Mouse (Mus musculus) stomach, postnatal 0 days (tissue): ENCODE data around the gene Lamp1. TPM values are rescaled to one million over a fixed set of nuclear protein-coding genes. Genes with fewer than 3 reads are reported as not detected.

ENCODE experiments used
- ATAC-seq: fragments of 200-750 bp; cut with Nextera tagmentation; 2 replicates; pipeline ENCODE4 v1.8.0; 2017; ENCODE audit not compliant: low FRiP score, low TSS enrichment
- DNase-seq: peaks from one replicate; pipeline ENCODE4 v3.0.0-alpha.2; 2016; ENCODE audit warnings: low spot score
- H3K27ac ChIP-seq: fragments of 300-500 bp; sonication (generic); replicated peaks from 2 replicates; pipeline ENCODE4 v1.5.1; 2014; ENCODE audit warnings: mild to moderate bottlenecking, control low read depth
- H3K27me3 ChIP-seq: fragments of 300-500 bp; sonication (generic); 2 replicates; pipeline ENCODE4 v1.6.1; 2014; ENCODE audit warnings: low read length; ENCODE audit not compliant: control insufficient read depth, insufficient read depth
- H3K36me3 ChIP-seq: fragments of 300-500 bp; sonication (generic); 2 replicates; pipeline ENCODE4 v1.6.1; 2014; ENCODE audit warnings: low read length, mixed read lengths; ENCODE audit not compliant: control insufficient read depth, insufficient read depth
- H3K4me1 ChIP-seq: fragments of 300-500 bp; sonication (generic); replicated peaks from 2 replicates; pipeline ENCODE4 v1.6.1; 2014; ENCODE audit warnings: antibody characterized with exemption; ENCODE audit not compliant: control insufficient read depth, insufficient read depth
- H3K4me2 ChIP-seq: fragments of 300-500 bp; sonication (generic); replicated peaks from 2 replicates; pipeline ENCODE4 v1.6.1; 2014; ENCODE audit warnings: low read depth, mild to moderate bottlenecking, control low read depth, moderate library complexity
- H3K4me3 ChIP-seq: fragments of 300-500 bp; sonication (generic); 2 replicates; pipeline ENCODE4 v1.5.1; 2014; ENCODE audit warnings: low read depth, low read length, control low read depth
- H3K9ac ChIP-seq: fragments of 300-500 bp; sonication (generic); 2 replicates; pipeline ENCODE4 v1.6.1; 2014; ENCODE audit warnings: mild to moderate bottlenecking, low read length, control low read depth, mixed read lengths
- H3K9me3 ChIP-seq: fragments of 300-500 bp; sonication (generic); 2 replicates; pipeline ENCODE4 v1.6.1; 2016; ENCODE audit warnings: low read length; ENCODE audit not compliant: control insufficient read depth
- CTCF ChIP-seq: IDR thresholded peaks from 2 replicates; pipeline ENCODE4 v1.5.1; 2016; ENCODE audit warnings: antibody characterized with exemption, low read depth, mild to moderate bottlenecking, moderate library complexity
- EP300 ChIP-seq: optimal IDR thresholded peaks from 2 replicates; pipeline ENCODE3; 2016; ENCODE audit warnings: antibody characterized with exemption
- WGBS: fragments of 180-500 bp; shearing (Covaris S2); extraction: QIAGEN DNeasy Blood & Tissue Kit; methylation state at CpG from one replicate; pipeline ENCODE4 v1.1.7; 2014; 5-methylcytosine and 5-hydroxymethylcytosine counted together
- polyA plus RNA-seq: library from polyadenylated mRNA; unstranded; fragments of >200 nt; fragmentation: Nextera tagmentation; extraction: Ambion mirVana; gene quantifications from 2 replicates; pipeline ENCODE4 v1.2.1, GENCODE M21; 2015

Gene Lamp1
- polyA plus RNA-seq: 260 and 278 TPM in 2 replicates

DNA sequence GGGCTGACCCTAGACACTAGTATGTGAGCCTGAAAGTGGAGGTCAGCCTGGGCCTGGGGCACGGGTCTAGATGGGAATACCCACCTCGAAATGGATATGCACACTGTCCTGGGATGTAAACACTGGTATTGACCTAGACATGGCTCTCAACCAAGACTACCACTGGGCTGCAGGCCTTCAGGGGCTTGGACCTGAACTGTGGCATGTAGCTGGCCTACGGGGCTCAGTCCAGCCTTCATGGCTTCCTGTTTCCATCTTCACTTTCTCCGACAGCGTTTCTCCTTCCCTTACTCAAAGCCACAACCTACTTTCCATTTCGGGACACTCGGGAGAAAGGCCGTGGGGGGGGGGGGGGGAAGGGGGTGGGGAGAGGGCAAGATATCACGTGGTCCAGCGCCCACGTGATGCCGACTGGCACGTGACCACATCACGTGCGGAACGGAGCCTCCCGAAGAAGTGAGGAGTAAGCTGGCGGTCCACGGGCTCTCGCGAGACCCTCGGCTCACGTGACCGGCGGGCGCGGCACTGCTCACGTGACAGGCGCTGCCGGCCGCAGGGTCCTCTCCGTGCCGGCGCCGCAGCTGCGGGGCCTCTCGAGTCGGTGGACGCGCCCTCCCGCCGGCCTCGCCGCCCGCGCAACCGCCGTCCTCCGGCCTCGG is at the start of gene Lamp1:
Gene Lamp1, plus strand, starts transcription at position 444 of the 659 bp plus-strand sequence.
- TF ChIP-seq CTCF (no peak), EP300 (peak; percentile 99)
- under 1% methylated on average over 37 of the region's 50 CpGs for WGBS
- H3K4me2 ChIP-seq: peak within 1 kb of the TSS; percentile 75
- H3K9ac ChIP-seq: peak within 1 kb of the TSS; percentile 99
- H3K27ac ChIP-seq: peak within 1 kb of the TSS; percentile 88
- DNase-seq (peak; percentile 99), ATAC-seq (peak; percentile 95)
- no peaks in the 10 kb centered on the region for H3K27me3 ChIP-seq
- H3K4me1 ChIP-seq: peaks cover 4% of the 10 kb centered on the region
- no peaks in the 10 kb centered on the region for H3K36me3 ChIP-seq
- no peaks in the 10 kb centered on the region for H3K9me3 ChIP-seq
- peak within 1 kb of the TSS; percentile 97 for H3K4me3 ChIP-seq

DNA sequence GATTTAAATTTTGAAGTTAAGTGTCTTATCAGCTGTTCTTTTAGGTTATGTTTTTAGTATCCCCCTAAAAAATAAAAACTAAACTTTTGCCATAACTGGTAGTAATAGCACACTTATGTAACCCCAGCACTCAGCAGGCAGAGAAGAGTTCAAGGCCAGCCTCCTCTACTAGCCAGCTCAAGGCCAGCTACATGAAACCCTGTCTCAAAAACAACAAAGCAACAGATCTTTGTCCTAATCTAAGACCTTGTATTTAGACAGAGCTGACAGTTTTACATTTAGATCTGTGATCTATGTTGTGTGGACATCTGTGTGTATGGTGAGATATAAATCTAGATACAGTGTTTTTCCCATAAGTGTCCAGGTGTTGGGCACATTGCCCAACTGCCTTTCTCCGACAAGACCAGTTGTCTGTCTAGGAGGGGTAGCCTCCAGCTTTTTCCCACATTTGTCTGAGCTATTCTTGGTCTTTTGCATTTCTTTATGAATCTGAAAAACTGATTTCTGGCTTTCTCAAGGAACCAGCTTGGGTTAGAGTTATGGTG is 49.5 kb upstream of the Lamp1 start:
- H3K9ac ChIP-seq: no peak overlapping the region
- no peak for DNase-seq
- H3K4me2 ChIP-seq: no peak overlapping the region
- no peak overlapping the region for H3K27ac ChIP-seq
- H3K4me1 ChIP-seq: no peaks in the 10 kb centered on the region
- ATAC-seq: no peak
- no peaks in the 10 kb centered on the region for H3K36me3 ChIP-seq
- WGBS: 54% methylated on average over 1 of the region's 1 CpGs
- no peaks in the 10 kb centered on the region for H3K9me3 ChIP-seq
- no peak overlapping the region for H3K4me3 ChIP-seq
- no peaks in the 10 kb centered on the region for H3K27me3 ChIP-seq
- no peak for TF ChIP-seq EP300
- TF ChIP-seq CTCF: no peak

DNA sequence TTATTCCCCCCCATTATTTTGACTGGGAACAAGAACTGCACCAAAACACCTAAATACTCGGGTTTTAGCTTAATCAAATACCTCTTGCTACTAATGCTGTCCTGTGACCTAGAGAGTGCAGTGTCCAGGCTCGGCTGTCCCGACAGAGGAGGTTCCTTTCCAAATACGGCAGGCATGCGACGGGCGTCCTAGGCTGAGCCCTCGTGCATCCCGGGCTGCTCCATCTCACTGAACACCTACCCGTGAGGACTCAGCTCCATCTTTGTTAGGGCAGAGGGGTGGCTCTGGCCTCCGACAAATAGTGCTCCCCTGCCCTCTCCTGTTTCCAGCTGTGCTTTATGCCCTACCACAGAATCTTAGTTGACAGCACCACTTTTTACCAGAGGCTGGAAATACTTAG is 47.0 kb upstream of the Lamp1 start:
- Histone ChIP-seq H3K36me3 (peaks cover 5% of the 10 kb centered on the region; the same call in 1 of the 2 replicates), H3K4me1 (no peaks in the 10 kb centered on the region), H3K9ac (no peak overlapping the region), H3K4me2 (no peak overlapping the region), H3K4me3 (no peak overlapping the region), H3K9me3 (no peaks in the 10 kb centered on the region), H3K27ac (no peak overlapping the region), H3K27me3 (no peaks in the 10 kb centered on the region)
- DNase-seq (no peak), ATAC-seq (no peak)
- 81% methylated on average over 11 of the region's 11 CpGs for WGBS
- no peak for TF ChIP-seq CTCF
- no peak for TF ChIP-seq EP300

DNA sequence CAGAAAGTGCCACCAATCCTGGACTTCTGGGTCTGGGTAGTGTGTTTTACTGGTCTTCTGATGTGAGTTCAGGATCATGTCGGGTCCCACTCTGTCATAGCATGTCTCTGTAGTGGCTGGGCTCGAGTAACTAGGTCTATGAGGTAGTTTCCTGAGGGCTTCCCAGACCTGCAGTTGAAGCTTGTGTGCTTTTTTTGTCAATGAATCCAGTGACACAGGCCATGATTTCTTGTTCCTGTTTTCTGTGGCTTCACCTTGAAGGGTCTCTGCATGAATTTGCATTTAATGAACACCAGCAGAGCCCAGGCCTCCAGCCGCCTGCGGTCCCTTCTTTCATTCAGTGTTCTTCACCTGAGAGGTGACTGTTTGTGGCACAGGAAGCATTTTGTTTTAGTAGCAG is 45.7 kb upstream of the Lamp1 start:
- Histone ChIP-seq H3K4me2 (no peak overlapping the region), H3K36me3 (peaks cover 8% of the 10 kb centered on the region; the same call in 1 of the 2 replicates), H3K9ac (no peak overlapping the region), H3K4me1 (no peaks in the 10 kb centered on the region), H3K4me3 (no peak overlapping the region), H3K9me3 (no peaks in the 10 kb centered on the region), H3K27me3 (no peaks in the 10 kb centered on the region), H3K27ac (no peak overlapping the region)
- TF ChIP-seq EP300 (no peak), CTCF (no peak)
- no peak for ATAC-seq
- WGBS: 90% methylated on average over 4 of the region's 4 CpGs
- DNase-seq: no peak

DNA sequence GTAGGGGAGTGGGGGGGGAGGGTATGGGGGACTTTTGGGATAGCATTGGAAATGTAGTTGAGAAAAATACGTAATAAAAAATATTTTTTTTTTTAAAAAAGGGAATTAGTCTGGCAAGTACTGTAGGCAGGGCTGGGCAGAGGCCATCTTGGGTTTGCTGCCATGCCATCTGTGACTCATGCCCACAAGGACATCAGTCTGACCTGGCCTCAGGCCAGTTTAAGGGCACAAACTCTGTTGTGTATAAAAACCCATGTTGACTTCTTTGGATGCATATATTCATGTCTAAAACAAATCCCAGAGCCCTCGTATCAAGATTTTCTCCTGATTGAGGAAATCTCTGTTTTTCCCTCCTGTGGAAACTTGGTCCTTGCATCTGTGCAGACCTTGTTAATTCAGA is 41.9 kb upstream of the Lamp1 start:
- H3K27me3 ChIP-seq: no peaks in the 10 kb centered on the region
- no peak overlapping the region for H3K4me3 ChIP-seq
- TF ChIP-seq EP300: no peak
- no peak for TF ChIP-seq CTCF
- H3K36me3 ChIP-seq: peaks cover 12% of the 10 kb centered on the region; the same call in 1 of the 2 replicates
- no peak overlapping the region for H3K27ac ChIP-seq
- no peaks in the 10 kb centered on the region for H3K4me1 ChIP-seq
- H3K9ac ChIP-seq: no peak overlapping the region
- ATAC-seq (no peak), DNase-seq (no peak)
- H3K9me3 ChIP-seq: no peaks in the 10 kb centered on the region
- 94% methylated on average over 2 of the region's 2 CpGs for WGBS
- H3K4me2 ChIP-seq: no peak overlapping the region

DNA sequence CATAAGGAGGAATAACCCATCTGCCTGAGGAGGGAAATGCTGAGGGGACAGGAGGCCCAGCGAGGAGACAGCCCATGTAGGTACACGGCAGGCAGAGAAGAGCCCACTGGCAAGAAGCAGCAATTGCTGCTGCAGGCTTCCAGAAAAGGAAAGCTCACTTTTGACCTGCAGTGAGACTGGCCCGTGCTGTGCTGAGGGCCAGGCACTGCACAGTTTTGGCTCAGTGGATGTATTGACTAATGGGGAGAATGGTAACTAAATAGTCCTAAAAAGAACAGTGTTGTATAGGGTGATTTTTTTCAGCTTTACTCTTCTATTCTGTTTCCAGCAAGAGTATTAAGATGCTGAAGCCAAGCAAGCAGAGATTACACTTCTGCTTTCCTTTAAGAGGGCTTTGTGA is 40.4 kb upstream of the Lamp1 start:
- H3K4me1 ChIP-seq: no peaks in the 10 kb centered on the region
- H3K27ac ChIP-seq: no peak overlapping the region
- no peak for DNase-seq
- no peak overlapping the region for H3K9ac ChIP-seq
- no peak for TF ChIP-seq CTCF
- no peak for TF ChIP-seq EP300
- H3K9me3 ChIP-seq: no peaks in the 10 kb centered on the region
- H3K27me3 ChIP-seq: no peaks in the 10 kb centered on the region
- 88% methylated on average over 3 of the region's 3 CpGs for WGBS
- H3K36me3 ChIP-seq: peaks cover 17% of the 10 kb centered on the region; the same call in 1 of the 2 replicates
- ATAC-seq: no peak
- no peak overlapping the region for H3K4me3 ChIP-seq
- H3K4me2 ChIP-seq: no peak overlapping the region
